Mouse (Mus musculus): ENCODE results near the gene Mknk1. TPM values are rescaled to one million over a fixed set of nuclear protein-coding genes. Genes with fewer than 3 reads are reported as not detected.

Gene Mknk1
- polyA plus RNA-seq, 1 experiment from 2014 or later, result 28.1 TPM

DNA sequence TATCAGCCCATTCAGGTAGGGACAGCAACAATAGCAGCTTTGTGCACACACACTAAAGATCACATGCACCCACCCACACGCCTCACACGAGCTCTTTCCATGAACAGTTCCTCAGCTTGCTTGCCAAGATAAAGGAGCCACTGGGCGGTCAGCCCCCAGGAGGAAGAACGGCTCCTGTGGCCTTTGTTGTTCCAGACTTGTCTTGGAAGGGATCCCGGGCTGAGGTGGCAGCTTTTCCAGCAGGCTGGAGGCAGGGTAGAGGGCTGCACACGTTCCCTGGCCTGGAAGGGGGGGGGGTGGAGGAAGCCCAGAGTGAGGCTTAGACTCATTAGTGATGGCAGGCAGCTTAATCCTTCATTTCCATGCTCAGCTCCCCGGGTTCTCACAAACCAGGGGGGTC, 69.6 kb downstream of the Mknk1 start:
- WGBS, result 10% methylated on average over 7 of the region's 7 CpGs
- Histone ChIP-seq H3K27me3 (ENCODE audit: control insufficient read depth, insufficient read depth, low read depth, low read length) (peaks cover 6% of the 10 kb centered on the region; the same call in 1 of the 2 replicates), H3K27ac (ENCODE audit: low read length) (no peak overlapping the region), H3K9me3 (ENCODE audit: control insufficient read depth, low read length) (no peaks in the 10 kb centered on the region), H3K4me2 (ENCODE audit: low read depth, low read length) (no peak overlapping the region), H3K4me1 (replicated peaks; ENCODE audit: control insufficient read depth, insufficient read depth, low read length) (no peaks in the 10 kb centered on the region), H3K9ac (ENCODE audit: low read length) (no peak overlapping the region), H3K36me3 (ENCODE audit: control insufficient read depth, insufficient read depth, low read length) (no peaks in the 10 kb centered on the region), H3K4me3 (ENCODE audit: low read length) (no peak overlapping the region)
- ATAC-seq (ENCODE audit: low read depth), result peak; percentile 56

DNA sequence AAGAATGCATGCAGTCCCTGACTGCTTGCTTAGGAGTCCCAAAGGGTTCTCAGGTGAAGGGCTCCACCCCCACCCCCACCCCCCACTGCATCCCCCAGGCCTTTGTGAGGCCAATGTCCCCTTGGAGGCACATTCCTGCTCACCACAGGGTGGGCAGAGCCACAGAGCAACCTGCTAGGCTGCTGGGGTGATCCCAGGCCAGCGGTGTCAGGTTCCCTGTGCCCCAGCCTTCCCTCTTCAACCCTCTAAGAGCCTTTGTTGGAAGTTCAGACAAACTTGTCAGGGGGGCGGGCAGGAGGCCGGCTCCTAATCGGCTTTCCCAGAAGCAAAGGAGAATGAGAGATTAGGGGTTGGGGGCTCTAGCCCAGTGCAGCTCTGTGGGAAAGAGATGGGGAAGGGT, 72.6 kb downstream of the Mknk1 start:
- Histone ChIP-seq H3K27me3 (ENCODE audit: control insufficient read depth, insufficient read depth, low read depth, low read length) (no peaks in the 10 kb centered on the region), H3K4me1 (replicated peaks; ENCODE audit: control insufficient read depth, insufficient read depth, low read length) (no peaks in the 10 kb centered on the region), H3K9ac (ENCODE audit: low read length) (no peak overlapping the region), H3K36me3 (ENCODE audit: control insufficient read depth, insufficient read depth, low read length) (no peaks in the 10 kb centered on the region), H3K27ac (ENCODE audit: low read length) (no peak overlapping the region), H3K9me3 (ENCODE audit: control insufficient read depth, low read length) (no peaks in the 10 kb centered on the region), H3K4me3 (ENCODE audit: low read length) (no peak overlapping the region), H3K4me2 (ENCODE audit: low read depth, low read length) (no peak overlapping the region)
- peak; percentile 66; the same call in 1 of the 2 replicates for ATAC-seq (ENCODE audit: low read depth)
- 10% methylated on average over 4 of the region's 4 CpGs for WGBS

DNA sequence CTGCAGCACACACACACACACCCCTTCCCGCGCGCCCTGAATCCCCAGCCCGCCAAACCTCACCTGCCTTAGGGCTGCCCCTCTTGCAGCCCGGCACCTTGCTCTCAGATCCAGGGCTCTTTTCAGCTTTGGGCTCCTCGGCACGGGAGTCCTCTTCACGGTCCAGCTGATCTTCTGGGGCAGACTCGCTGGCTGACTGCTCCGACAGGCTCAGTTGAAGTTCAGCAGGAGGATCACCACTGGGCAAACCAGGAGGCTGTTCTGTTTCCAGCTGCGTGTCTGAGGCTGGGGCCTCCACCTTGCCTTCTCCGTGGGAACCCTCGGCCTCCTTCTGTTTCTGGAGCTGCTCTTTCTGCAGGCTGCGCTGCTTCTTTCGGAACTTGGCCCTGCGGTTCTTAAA, 80.9 kb downstream of the Mknk1 start:
- peaks cover 8% of the 10 kb centered on the region for H3K27me3 ChIP-seq (ENCODE audit: control insufficient read depth, insufficient read depth, low read depth, low read length)
- 73% methylated on average over 16 of the region's 16 CpGs for WGBS
- no peak for ATAC-seq (ENCODE audit: low read depth)

DNA sequence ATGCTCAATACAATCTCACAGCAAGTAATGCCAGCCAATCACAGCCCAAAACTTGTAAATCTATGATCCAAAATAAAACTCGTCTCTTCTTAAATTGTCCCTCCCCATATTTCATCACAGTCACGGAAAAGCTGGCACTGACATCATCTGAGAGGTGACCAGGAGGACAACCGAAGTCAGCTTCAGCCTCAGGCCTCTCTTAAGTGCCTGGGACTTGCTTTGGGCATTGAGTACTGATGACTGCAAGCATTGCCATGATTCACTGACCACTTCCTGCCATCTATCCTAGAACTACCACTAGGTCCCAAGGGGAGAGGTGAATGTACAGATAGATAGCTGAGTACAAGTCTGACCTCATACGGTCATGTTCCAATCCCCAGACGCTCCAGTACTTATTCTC, 83.7 kb downstream of the Mknk1 start:
- Histone ChIP-seq H3K4me2 (ENCODE audit: low read depth, low read length) (no peak overlapping the region), H3K27me3 (ENCODE audit: control insufficient read depth, insufficient read depth, low read depth, low read length) (peaks cover 12% of the 10 kb centered on the region), H3K36me3 (ENCODE audit: control insufficient read depth, insufficient read depth, low read length) (no peaks in the 10 kb centered on the region), H3K27ac (ENCODE audit: low read length) (no peak overlapping the region), H3K4me1 (replicated peaks; ENCODE audit: control insufficient read depth, insufficient read depth, low read length) (no peaks in the 10 kb centered on the region), H3K9ac (ENCODE audit: low read length) (no peak overlapping the region), H3K9me3 (ENCODE audit: control insufficient read depth, low read length) (no peaks in the 10 kb centered on the region), H3K4me3 (ENCODE audit: low read length) (no peak overlapping the region)
- no peak for ATAC-seq (ENCODE audit: low read depth)
- 80% methylated on average over 5 of the region's 5 CpGs for WGBS

More for the DNA sequence above, 80.9 kb downstream of the Mknk1 start:
- H3K9me3 ChIP-seq (ENCODE audit: control insufficient read depth, low read length), result no peaks in the 10 kb centered on the region
- H3K36me3 ChIP-seq (ENCODE audit: control insufficient read depth, insufficient read depth, low read length), result no peaks in the 10 kb centered on the region
- no peak overlapping the region for H3K9ac ChIP-seq (ENCODE audit: low read length)
- no peaks in the 10 kb centered on the region for H3K4me1 ChIP-seq (replicated peaks; ENCODE audit: control insufficient read depth, insufficient read depth, low read length)
- no peak overlapping the region for H3K27ac ChIP-seq (ENCODE audit: low read length)
- no peak overlapping the region for H3K4me2 ChIP-seq (ENCODE audit: low read depth, low read length)
- no peak overlapping the region for H3K4me3 ChIP-seq (ENCODE audit: low read length)

DNA sequence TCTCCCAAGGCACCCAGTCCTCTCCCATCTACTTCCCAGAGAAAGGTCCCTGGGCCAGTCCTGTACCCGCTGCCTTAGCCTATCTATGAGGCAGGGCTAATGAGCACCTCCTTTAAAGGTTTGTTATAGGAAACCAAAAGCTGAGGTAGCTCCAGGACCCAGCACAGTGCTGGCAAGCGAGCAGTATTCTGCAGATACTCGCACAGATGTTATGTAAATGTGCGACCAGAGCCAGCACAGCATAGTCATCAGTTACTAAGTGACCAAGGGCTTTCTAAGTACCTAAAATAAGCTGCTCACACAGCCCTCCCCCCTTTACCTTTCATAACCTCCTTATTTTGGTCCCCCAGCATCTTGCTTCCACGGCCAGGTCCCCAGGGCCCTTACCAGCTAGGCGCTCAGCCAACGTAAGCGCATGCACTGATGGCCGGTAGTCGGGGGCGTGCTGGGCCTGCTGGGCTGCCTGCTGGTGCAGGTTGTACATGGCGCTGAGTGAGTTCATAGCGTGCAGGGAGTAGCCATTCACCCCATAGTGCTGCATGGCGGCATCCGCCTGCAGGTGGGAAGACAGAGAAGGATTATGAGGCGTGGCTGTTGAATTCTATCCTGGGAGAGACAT, 84.4 kb downstream of the Mknk1 start:
- H3K27ac ChIP-seq (ENCODE audit: low read length), result no peak overlapping the region
- H3K9ac ChIP-seq (ENCODE audit: low read length), result no peak overlapping the region
- H3K4me1 ChIP-seq (replicated peaks; ENCODE audit: control insufficient read depth, insufficient read depth, low read length), result no peaks in the 10 kb centered on the region
- no peak for ATAC-seq (ENCODE audit: low read depth)
- H3K36me3 ChIP-seq (ENCODE audit: control insufficient read depth, insufficient read depth, low read length), result no peaks in the 10 kb centered on the region
- H3K4me2 ChIP-seq (ENCODE audit: low read depth, low read length), result no peak overlapping the region
- no peak overlapping the region for H3K4me3 ChIP-seq (ENCODE audit: low read length)
- no peaks in the 10 kb centered on the region for H3K9me3 ChIP-seq (ENCODE audit: control insufficient read depth, low read length)
- H3K27me3 ChIP-seq (ENCODE audit: control insufficient read depth, insufficient read depth, low read depth, low read length), result peaks cover 11% of the 10 kb centered on the region
- 65% methylated on average over 16 of the region's 16 CpGs for WGBS

DNA sequence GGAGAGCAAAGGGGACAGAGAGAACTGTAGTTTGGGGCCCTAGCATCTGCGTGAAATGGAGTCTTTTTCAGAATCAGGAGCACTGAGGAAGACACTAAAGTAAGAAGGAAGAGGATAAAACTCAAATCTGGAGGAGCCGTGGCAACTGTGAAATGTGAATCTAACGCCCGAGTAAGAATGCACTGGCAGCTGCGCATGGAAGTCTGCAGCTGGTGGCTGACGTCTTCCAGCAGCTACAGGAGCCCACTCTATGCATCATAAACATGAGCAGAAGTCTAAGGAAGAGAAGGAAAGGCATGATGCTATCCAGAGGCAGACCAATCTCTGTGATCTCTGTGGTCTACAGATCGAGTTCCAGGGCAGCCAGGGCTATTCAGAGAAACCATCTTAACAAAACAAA, 88.6 kb downstream of the Mknk1 start:
- ATAC-seq (ENCODE audit: low read depth), result no peak
- Histone ChIP-seq H3K4me3 (ENCODE audit: low read length) (no peak overlapping the region), H3K9me3 (ENCODE audit: control insufficient read depth, low read length) (no peaks in the 10 kb centered on the region), H3K27me3 (ENCODE audit: control insufficient read depth, insufficient read depth, low read depth, low read length) (peaks cover 48% of the 10 kb centered on the region), H3K36me3 (ENCODE audit: control insufficient read depth, insufficient read depth, low read length) (no peaks in the 10 kb centered on the region), H3K27ac (ENCODE audit: low read length) (no peak overlapping the region), H3K4me1 (replicated peaks; ENCODE audit: control insufficient read depth, insufficient read depth, low read length) (no peaks in the 10 kb centered on the region), H3K4me2 (ENCODE audit: low read depth, low read length) (no peak overlapping the region), H3K9ac (ENCODE audit: low read length) (no peak overlapping the region)
- 27% methylated on average over 7 of the region's 7 CpGs for WGBS

Other genes with a start within 250 kb of the Mknk1 start
- not detected in 2 replicates for gene Cyp4a32, start 238.2 kb upstream of the Mknk1 start, polyA plus RNA-seq (2015; fragmentation: Nextera tagmentation; extraction: Ambion mirVana)
- 27.5 and 32.9 TPM in 2 replicates for gene Cyp4b1, start 191.5 kb upstream of the Mknk1 start, polyA plus RNA-seq (2015; fragmentation: Nextera tagmentation; extraction: Ambion mirVana)
- 32.4 and 36.9 TPM in 2 replicates for gene Efcab14, start 101.5 kb upstream of the Mknk1 start, polyA plus RNA-seq (2015; fragmentation: Nextera tagmentation; extraction: Ambion mirVana)
- gene Tex38, start 58.2 kb upstream of the Mknk1 start, polyA plus RNA-seq (2015; fragmentation: Nextera tagmentation; extraction: Ambion mirVana), result 0.19 TPM in 1 of 2 replicates, not detected in the other
- 38.6 and 45.1 TPM in 2 replicates for gene Atpaf1, start 54.4 kb upstream of the Mknk1 start, polyA plus RNA-seq (2015; fragmentation: Nextera tagmentation; extraction: Ambion mirVana)
- 14.2 and 15.6 TPM in 2 replicates for gene Mob3c, start 11.1 kb upstream of the Mknk1 start, polyA plus RNA-seq (2015; fragmentation: Nextera tagmentation; extraction: Ambion mirVana)
- gene Kncn, start 45.2 kb downstream of the Mknk1 start, polyA plus RNA-seq (2015; fragmentation: Nextera tagmentation; extraction: Ambion mirVana), result not detected in 2 replicates
- not detected in 2 replicates for gene 6430628N08Rik, start 51.5 kb downstream of the Mknk1 start, polyA plus RNA-seq (2015; fragmentation: Nextera tagmentation; extraction: Ambion mirVana)
- gene Dmbx1, start 100.7 kb downstream of the Mknk1 start, polyA plus RNA-seq (2015; fragmentation: Nextera tagmentation; extraction: Ambion mirVana), result 0.06 and 0.08 TPM in 2 replicates
- gene Faah, start 178.7 kb downstream of the Mknk1 start, polyA plus RNA-seq (2015; fragmentation: Nextera tagmentation; extraction: Ambion mirVana), result 11.0 and 12.1 TPM in 2 replicates
- gene Nsun4, start 214.7 kb downstream of the Mknk1 start, polyA plus RNA-seq (2015; fragmentation: Nextera tagmentation; extraction: Ambion mirVana), result 25.9 and 28.2 TPM in 2 replicates
- 487 and 499 TPM in 2 replicates for gene Uqcrh, start 235.9 kb downstream of the Mknk1 start, polyA plus RNA-seq (2015; fragmentation: Nextera tagmentation; extraction: Ambion mirVana)
- gene Lrrc41, start 236.1 kb downstream of the Mknk1 start, polyA plus RNA-seq (2015; fragmentation: Nextera tagmentation; extraction: Ambion mirVana), result 68.9 and 70.9 TPM in 2 replicates